Mouse (Mus musculus) thymus, adult 2 months (tissue): Measurements from ENCODE around the gene Sgsm3. TPM values are rescaled to one million over a fixed set of nuclear protein-coding genes. Genes with fewer than 3 reads are reported as not detected.

ENCODE experiments used
- DNase-seq: peaks from one replicate; pipeline ENCODE4 v3.0.0; 2021
- H3K27ac ChIP-seq: fragments of 200-500 bp; 2 replicates; pipeline ENCODE4 v1.5.1; 2012; ENCODE audit warnings: low read length, control low read depth; ENCODE audit not compliant: control insufficient read depth, insufficient read depth
- H3K27me3 ChIP-seq: fragments of 200-500 bp; 2 replicates; pipeline ENCODE4 v1.6.1; 2012; ENCODE audit warnings: mild to moderate bottlenecking, low read length, moderate library complexity, mixed read lengths; ENCODE audit not compliant: control insufficient read depth, insufficient read depth
- H3K36me3 ChIP-seq: fragments of 200-500 bp; 2 replicates; pipeline ENCODE4 v1.6.1; 2012; ENCODE audit warnings: mild to moderate bottlenecking, low read length, moderate library complexity; ENCODE audit not compliant: control insufficient read depth, insufficient read depth
- H3K4me1 ChIP-seq: fragments of 200-500 bp; replicated peaks from 2 replicates; pipeline ENCODE4 v1.6.1; 2012; ENCODE audit warnings: low read length; ENCODE audit not compliant: control insufficient read depth, insufficient read depth
- H3K4me3 ChIP-seq: fragments of 200-500 bp; 2 replicates; pipeline ENCODE4 v1.5.1; 2012; ENCODE audit warnings: mild to moderate bottlenecking, low read length, control low read depth, moderate library complexity; ENCODE audit not compliant: control insufficient read depth, insufficient read depth
- CTCF ChIP-seq: fragments of 200-500 bp; IDR thresholded peaks from 2 replicates; pipeline ENCODE4 v1.5.1; 2012; ENCODE audit warnings: mild to moderate bottlenecking, control low read depth, low read length, moderate library complexity, borderline replicate concordance; ENCODE audit not compliant: control insufficient read depth, poor library complexity, insufficient read depth; ENCODE audit errors: extremely low read depth
- POLR2A ChIP-seq: fragments of 200-500 bp; IDR thresholded peaks from 2 replicates; pipeline ENCODE4 v1.6.1; 2012; ENCODE audit warnings: mild to moderate bottlenecking, low read length, control low read depth, moderate library complexity; ENCODE audit not compliant: control insufficient read depth, poor library complexity, insufficient read depth; ENCODE audit errors: extremely low read depth
- WGBS: fragments of 180-500 bp; shearing (Covaris S2); methylation state at CpG from one replicate; pipeline ENCODE4 v1.1.7; 2018; 5-methylcytosine and 5-hydroxymethylcytosine counted together
- polyA plus RNA-seq: library from polyadenylated mRNA; depleted of rRNA; stranded (reverse); fragments of >200 nt; gene quantifications from 2 replicates; pipeline ENCODE4 v1.2.3, GENCODE M21; 2012

Sgsm3 gene
- polyA plus RNA-seq, 1 experiment = 18.5 TPM

DNA sequence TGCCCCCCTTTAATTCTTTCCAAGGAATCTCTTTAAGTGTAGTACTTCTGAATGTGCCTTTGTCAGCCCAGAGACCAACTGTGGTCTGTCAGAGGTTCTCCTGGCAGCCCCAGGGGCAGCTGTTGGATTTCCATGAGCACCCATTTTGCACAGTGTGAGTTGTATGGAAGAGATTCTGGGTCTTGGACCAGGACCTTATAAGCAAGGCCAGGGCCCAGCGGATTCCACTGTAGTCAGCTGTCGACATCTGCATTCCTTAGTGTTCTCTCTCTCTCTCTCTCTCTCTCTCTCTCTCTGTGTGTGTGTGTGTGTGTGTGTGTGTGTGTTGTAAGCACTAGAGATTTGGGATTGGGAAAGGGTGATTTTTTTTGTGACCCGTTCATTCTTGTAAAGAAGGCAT, 40.9 kb upstream of the Sgsm3 start:
- DNase-seq = no peak
- 86% methylated on average over 3 of the region's 3 CpGs for WGBS
- Histone ChIP-seq H3K36me3 (no peaks in the 10 kb centered on the region), H3K4me3 (no peak overlapping the region), H3K27me3 (no peaks in the 10 kb centered on the region), H3K4me1 (peaks cover 52% of the 10 kb centered on the region), H3K27ac (no peak overlapping the region; the same call in 1 of the 2 replicates)
- TF ChIP-seq CTCF = no peak
- no peak for TF ChIP-seq POLR2A

DNA sequence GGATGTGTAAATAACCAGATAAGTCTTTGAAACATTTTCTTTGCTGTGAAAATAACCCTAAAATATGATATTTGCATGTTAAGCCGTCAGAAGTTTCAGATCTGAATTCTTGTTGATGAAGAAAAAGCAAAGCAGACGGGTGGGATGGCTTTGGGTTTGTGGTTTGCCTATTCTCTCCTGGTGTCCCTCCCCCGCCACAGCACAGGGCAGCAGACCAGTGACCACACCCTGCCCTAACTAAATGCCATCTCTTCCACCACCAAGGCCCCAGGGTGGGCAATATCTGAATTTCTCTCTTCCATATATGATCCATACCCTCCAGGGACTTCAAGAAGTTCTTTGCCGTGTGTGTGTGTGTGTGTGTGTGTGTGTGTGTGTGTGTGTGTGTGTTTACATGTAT, 39.0 kb upstream of the Sgsm3 start:
- no peak for DNase-seq
- Histone ChIP-seq H3K4me1 (peaks cover 41% of the 10 kb centered on the region), H3K4me3 (no peak overlapping the region), H3K27ac (no peak overlapping the region), H3K27me3 (no peaks in the 10 kb centered on the region), H3K36me3 (no peaks in the 10 kb centered on the region)
- 71% methylated on average over 4 of the region's 4 CpGs for WGBS
- TF ChIP-seq CTCF = no peak
- TF ChIP-seq POLR2A = no peak

DNA sequence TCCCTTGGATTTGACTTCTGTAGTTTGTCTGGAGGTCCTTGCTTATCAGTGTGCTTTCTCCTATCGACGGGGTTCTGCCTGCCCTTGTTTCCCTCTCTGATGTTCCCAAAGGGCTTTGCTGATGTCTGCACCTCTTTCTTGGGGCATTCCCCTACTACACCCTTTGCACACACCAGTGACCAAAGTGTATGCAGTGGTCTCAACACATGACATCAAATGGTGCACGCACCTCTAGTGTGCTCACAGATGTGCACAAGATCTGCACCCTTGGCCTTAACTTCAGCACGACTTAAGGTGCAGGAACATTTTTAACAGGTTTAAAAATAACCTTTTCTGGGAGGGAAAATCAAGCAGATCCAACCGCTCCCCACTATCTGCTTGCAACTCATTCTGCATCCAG, 38.2 kb upstream of the Sgsm3 start:
- WGBS = 93% methylated on average over 5 of the region's 5 CpGs
- Histone ChIP-seq H3K4me1 (peaks cover 35% of the 10 kb centered on the region), H3K4me3 (no peak overlapping the region), H3K27me3 (no peaks in the 10 kb centered on the region), H3K36me3 (no peaks in the 10 kb centered on the region), H3K27ac (peak overlapping the region; percentile 4; the same call in 1 of the 2 replicates)
- DNase-seq = no peak
- no peak for TF ChIP-seq CTCF
- no peak for TF ChIP-seq POLR2A

DNA sequence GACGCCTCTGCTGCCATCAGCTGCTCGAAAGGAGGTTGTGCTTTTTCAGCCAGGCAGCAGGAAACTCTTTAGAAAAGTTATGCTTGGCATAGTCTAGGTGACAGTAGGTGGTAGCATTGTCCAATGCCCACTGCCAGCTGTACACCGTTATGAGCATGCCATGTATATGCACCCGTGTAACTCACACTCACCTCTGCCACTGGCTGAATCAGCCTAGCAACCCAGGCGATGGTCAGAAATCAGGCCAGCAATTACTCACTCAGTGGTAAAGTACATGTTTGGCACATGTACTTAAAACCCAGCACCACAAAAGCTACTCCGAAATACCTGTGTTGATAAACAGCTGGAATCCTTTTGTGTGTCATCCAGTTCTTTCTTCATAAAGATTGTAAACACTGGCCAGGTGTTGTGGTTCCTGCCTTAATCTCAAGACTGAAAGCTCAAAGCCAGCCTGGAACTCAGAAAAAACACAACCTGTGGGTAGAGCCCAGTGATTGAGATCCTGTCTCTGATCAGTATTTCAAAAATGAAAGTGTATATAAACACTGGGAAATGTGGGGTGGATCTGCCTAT, 36.0 kb upstream of the Sgsm3 start:
- WGBS = 74% methylated on average over 6 of the region's 6 CpGs
- no peak for DNase-seq
- H3K4me3 ChIP-seq = no peak overlapping the region
- peak overlapping the region; percentile 72 for H3K27ac ChIP-seq
- H3K4me1 ChIP-seq = peaks cover 21% of the 10 kb centered on the region
- H3K27me3 ChIP-seq = no peaks in the 10 kb centered on the region
- TF ChIP-seq POLR2A (no peak), CTCF (no peak)
- no peaks in the 10 kb centered on the region for H3K36me3 ChIP-seq

DNA sequence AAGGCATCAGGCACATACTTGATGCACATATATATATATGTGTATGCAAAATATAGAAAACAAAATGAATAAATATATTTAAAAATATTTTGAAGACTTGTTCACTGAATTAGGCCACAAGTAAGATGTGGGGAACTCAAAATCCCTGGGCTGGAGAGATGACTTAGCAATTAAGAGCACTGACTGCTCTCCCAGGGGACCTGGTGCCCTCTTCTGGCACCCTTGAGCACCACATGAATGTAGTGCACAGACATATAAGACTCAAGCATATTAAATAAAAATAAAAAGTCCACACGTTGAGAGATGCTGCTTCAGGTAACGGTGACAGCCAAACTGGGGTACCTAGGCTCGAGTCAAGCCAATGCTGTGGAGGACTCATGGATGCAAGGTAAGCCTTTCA, 31.7 kb upstream of the Sgsm3 start:
- no peaks in the 10 kb centered on the region for H3K27me3 ChIP-seq
- 22% methylated on average over 3 of the region's 3 CpGs for WGBS
- peak; percentile 71 for DNase-seq
- H3K36me3 ChIP-seq = no peaks in the 10 kb centered on the region
- no peak overlapping the region for H3K4me3 ChIP-seq
- H3K27ac ChIP-seq = no peak overlapping the region
- H3K4me1 ChIP-seq = peaks cover 16% of the 10 kb centered on the region
- TF ChIP-seq POLR2A = no peak
- TF ChIP-seq CTCF = no peak

DNA sequence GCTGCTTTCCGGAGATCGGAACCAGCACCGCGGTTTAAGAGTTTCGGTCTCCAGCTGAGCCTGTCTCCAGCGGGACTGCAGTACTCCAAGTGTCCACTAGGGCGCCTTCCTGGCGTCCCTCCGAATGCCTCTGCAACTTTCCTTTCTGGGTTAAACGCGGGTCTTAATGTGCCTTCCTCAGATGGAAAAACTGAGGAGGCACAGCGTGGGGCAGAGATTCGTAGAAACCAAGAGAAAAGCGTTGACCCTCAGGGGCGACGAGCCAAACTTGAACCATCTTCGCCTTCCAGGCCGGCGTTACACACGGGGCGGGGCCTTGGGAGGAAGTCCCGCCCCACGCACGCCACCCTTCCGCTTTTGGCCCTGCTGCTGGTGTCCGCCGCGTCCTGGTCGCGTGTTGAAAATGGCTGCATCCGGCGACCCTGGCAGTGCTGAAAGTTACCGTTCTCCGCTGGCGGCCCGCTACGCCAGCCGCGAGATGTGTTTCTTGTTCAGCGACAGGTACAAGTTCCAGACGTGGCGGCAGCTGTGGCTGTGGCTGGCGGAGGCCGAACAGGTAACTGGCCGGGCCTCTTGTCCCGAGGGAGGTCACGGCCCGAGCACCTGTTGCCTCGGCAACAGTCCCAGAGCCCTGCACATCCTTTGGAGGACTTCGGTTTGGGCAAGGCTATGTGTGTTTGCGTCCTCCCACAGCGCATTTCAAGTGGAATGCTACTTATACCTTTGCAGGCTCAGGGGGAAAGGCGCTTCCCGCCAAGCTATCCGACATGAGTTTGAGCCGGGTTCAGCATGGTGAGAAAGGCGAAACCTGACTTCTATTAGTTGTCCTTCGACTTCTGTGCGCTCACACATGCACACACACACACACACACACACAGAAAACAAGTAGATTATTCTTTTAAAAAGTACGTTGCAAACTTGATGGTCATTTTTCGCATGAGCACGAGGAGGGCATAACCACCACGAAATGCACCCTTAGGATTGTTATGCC, 29.1 kb upstream of the Sgsm3 start, which contains the start of gene Adsl:
TSS of gene Adsl (plus strand) at position 346 of the 991 bp plus-strand sequence.
- TF ChIP-seq CTCF = peak; percentile 98
- TF ChIP-seq POLR2A = peak; percentile 46; the same call in 1 of the 2 replicates
- H3K4me1 ChIP-seq = peaks cover 9% of the 10 kb centered on the region
- whole genome bisulfite sequencing = under 1% methylated on average over 63 of the region's 63 CpGs

More for the DNA sequence above, 29.1 kb upstream of the Sgsm3 start, which contains the start of gene Adsl:
- Histone ChIP-seq H3K4me3 (peak within 1 kb of the TSS; percentile 87), H3K36me3 (peaks cover 15% of the 10 kb centered on the region), H3K27ac (peak within 1 kb of the TSS; percentile 72; the same call in 1 of the 2 replicates), H3K27me3 (no peaks in the 10 kb centered on the region)
- DNase-seq = peak; percentile 82
